Mouse (Mus musculus): Measurements from ENCODE around the gene Tmx1.
A peak's percentile ranks its signal among the peaks of the same experiment; 100 is the strongest.

Tmx1 gene

GRCm38 (mm10) chr12:70492441-70492840 lies 39.5 kb downstream of the Tmx1 start:
- no peak for DNase-seq

GRCm38 (mm10) chr12:70494494-70495281 lies 41.8 kb downstream of the Tmx1 start:
- peak; percentile 22 for DNase-seq

GRCm38 (mm10) chr12:70495282-70495922 lies 42.5 kb downstream of the Tmx1 start:
- DNase-seq: no peak

- DNase-seq: no peak
Measured at GRCm38 (mm10) chr12:70498091-70498490, 45.2 kb downstream of the Tmx1 start.

GRCm38 (mm10) chr12:70505971-70506370 lies 53.1 kb downstream of the Tmx1 start:
- DNase-seq: peak; percentile 19

- DNase-seq: no peak
Measured at GRCm38 (mm10) chr12:70512023-70512422, 59.1 kb downstream of the Tmx1 start.

- DNase-seq: no peak
Measured at GRCm38 (mm10) chr12:70512431-70512830, 59.5 kb downstream of the Tmx1 start.
